Mouse (Mus musculus) erythroblast, embryonic 14.5 days (primary cell): ENCODE measurements around the gene 2310034G01Rik.

Experiments used
- GATA1 ChIP-seq: IDR thresholded peaks from 2 replicates; pipeline ENCODE4 v1.6.1; 2012; ENCODE audit warnings: low read length, inconsistent platforms, mixed read lengths
- TAL1 ChIP-seq: IDR thresholded peaks from 3 replicates; pipeline ENCODE4 v1.6.1; 2012; ENCODE audit warnings: low read length, inconsistent platforms, mixed read lengths

DNA sequence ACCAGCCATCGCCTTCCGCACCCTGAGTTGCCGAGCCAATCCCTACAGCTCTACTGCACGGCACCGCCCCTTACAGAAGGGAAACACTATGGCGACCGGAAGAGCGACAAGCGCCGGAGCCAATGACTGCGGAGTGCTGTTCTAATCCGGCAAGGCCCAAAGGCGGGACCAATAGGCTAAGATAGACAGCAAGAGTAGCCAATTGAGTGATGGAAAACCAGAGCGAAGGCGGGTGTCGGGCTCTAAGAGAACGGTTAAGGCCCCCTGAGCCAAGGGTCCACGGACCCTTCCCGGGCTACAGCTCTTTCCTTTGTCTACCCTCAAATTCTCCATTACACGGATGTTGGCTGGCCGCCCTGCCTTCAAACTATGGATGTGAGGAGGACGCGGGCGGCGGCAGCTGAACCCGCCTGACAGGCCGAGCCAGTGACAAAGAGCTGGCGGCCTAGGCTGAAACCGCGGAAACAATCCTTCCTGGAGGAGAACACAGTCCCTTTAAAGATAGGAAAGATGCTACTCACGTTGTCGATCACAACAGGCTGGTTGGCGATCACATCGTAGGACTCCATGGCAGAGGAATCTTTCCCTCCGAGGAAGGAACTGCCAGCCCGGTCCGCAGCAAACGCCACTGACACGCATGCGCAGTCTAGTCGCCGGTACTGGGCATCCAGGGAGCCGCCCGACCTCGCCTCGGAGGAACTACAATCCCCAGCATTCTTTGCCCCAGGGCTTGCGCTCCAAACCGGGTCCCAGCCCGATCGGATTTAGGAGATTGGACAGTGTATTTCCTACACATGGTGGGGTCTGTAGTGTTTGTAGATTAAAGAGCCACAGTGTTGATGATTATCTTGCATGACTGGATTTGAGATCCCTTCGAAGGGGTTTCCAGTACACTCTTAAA is 45.3 kb upstream of the 2310034G01Rik start, which contains the start of gene Actr1a:
- TF ChIP-seq GATA1 (no peak), TAL1 (no peak)
